Mouse (Mus musculus): ENCODE data around the gene Tmem119.

GRCm38 (mm10) chr5:113831741-113832140 is 31.4 kb upstream of the Tmem119 start:
- no peak for TF ChIP-seq POLR2A (IDR thresholded peaks at IDR 0.05; ENCODE audit: low read depth, low read length)
- no peak for TF ChIP-seq CTCF (IDR thresholded peaks at IDR 0.05; ENCODE audit: borderline replicate concordance, insufficient read depth, low read length)

Data from embryonic fibroblast, embryonic 13.5 days (primary cell).